Mouse (Mus musculus) megakaryocyte, embryonic 14.5 days (primary cell): ENCODE measurements around the gene AI661453.

Source experiments
- FLI1 ChIP-seq: IDR thresholded peaks from 2 replicates; pipeline ENCODE4 v1.6.1; 2012; ENCODE audit warnings: low read length, inconsistent platforms, mixed read lengths
- GATA1 ChIP-seq: IDR thresholded peaks from 3 replicates; pipeline ENCODE4 v1.6.1; 2012; ENCODE audit warnings: mixed read lengths, low read length, inconsistent platforms, borderline replicate concordance

DNA sequence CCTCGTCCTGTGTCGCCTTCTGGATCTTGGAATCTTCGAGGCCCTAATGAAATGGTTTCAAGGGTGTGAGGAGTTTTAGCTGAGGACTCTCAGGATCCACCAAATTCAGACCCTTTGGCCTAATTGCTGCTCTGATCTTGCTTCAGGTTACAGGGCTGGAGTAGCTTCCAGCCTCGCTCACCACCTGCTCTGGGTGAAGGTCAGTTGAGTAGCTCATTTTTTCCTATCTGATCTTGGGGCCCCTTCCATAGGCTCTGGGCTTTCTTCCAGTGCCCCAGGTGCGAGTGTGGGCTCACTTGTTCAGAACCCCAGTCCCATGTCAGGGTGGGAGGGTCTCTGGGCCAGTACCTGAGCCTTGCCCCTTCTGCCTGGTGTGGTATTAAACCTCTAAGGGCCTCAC, 13.0 kb downstream of the AI661453 start:
- no peak for TF ChIP-seq FLI1
- TF ChIP-seq GATA1, result no peak
